10 mouse cellular contexts compared by ENCODE assay signal in genomic region chr2:165654696-165655491, GRCm38 (mm10).
DNase-seq lines count a peak whose midpoint lies in the region; ATAC-seq and TF ChIP-seq lines count a peak whose summit lies in the region.
"Had no signal": no experiment of that assay in that cellular context is flagged by ENCODE, and none has a peak within 500 bp of the region (broad histone marks: within the 10 kb centered on the region; RNA-seq: fewer than 3 reads in every experiment).

No protein-coding gene starts in this region.

- no peaks in the 10 kb centered on the region for H3K36me3 ChIP-seq in lung, postnatal 0 days (ENCODE audit: insufficient read depth, low read length)
- H3K36me3 ChIP-seq in limb, embryonic 10.5 days, result no peaks in the 10 kb centered on the region
- H3K36me3 ChIP-seq in forebrain, embryonic 10.5 days (replicated peaks), result no peaks in the 10 kb centered on the region
- H3K36me3 ChIP-seq: hindbrain, embryonic 15.5 days had no signal

- H3K4me2 ChIP-seq in lung, postnatal 0 days (replicated peaks; ENCODE audit: low read depth, low read length), result no peak overlapping the region
- H3K4me2 ChIP-seq: forebrain, embryonic 13.5 days; hindbrain, embryonic 15.5 days had no signal

- no peak for TF ChIP-seq CTCF in lung, postnatal 0 days (IDR thresholded peaks at IDR 0.05)

- DNase-seq in adrenal gland, adult (ENCODE audit: inconsistent age in 2 of 2, low spot score in 1 of 2), result peak; percentile 18 to 82
- no peak for DNase-seq in adrenal gland, postnatal 25 days
- peak; percentile 36 for DNase-seq in lung, postnatal 0 days (ENCODE audit: low spot score)
- no peak for DNase-seq in lung, postnatal 4 days
- DNase-seq in limb, embryonic 10.5 days (ENCODE audit: low spot score), result no peak
- DNase-seq in thymus, postnatal 14 days, result peak; percentile 79
- DNase-seq in forebrain, embryonic 10.5 days (ENCODE audit: extremely low spot score, low spot score), result no peak
- no peak for DNase-seq in layer of hippocampus, adult 9-11 months

- no peaks in the 10 kb centered on the region for H3K9me3 ChIP-seq in lung, postnatal 0 days (ENCODE audit: low read length)
- H3K9me3 ChIP-seq in limb, embryonic 10.5 days (replicated peaks), result no peaks in the 10 kb centered on the region
- H3K9me3 ChIP-seq in forebrain, embryonic 10.5 days, result no peaks in the 10 kb centered on the region
- H3K9me3 ChIP-seq: forebrain, embryonic 13.5 days; hindbrain, embryonic 15.5 days had no signal

- no peak for TF ChIP-seq EP300 in lung, postnatal 0 days (IDR thresholded peaks at IDR 0.05)

- no peaks in the 10 kb centered on the region for H3K27me3 ChIP-seq in lung, postnatal 0 days (replicated peaks; ENCODE audit: insufficient read depth, low read length)
- H3K27me3 ChIP-seq in limb, embryonic 10.5 days (ENCODE audit: low read depth, poor library complexity, severe bottlenecking), result peaks cover 32% of the 10 kb centered on the region
- H3K27me3 ChIP-seq in forebrain, embryonic 10.5 days (ENCODE audit: poor library complexity, severe bottlenecking), result no peaks in the 10 kb centered on the region
- H3K27me3 ChIP-seq: forebrain, embryonic 13.5 days; hindbrain, embryonic 15.5 days had no signal

- WGBS in lung, postnatal 0 days, result 68% methylated on average over 10 of the region's 10 CpGs
- WGBS in limb, embryonic 10.5 days, result 82% methylated on average over 10 of the region's 10 CpGs
- WGBS in forebrain, embryonic 10.5 days, result 88% methylated on average over 10 of the region's 10 CpGs

- no peak overlapping the region for H3K9ac ChIP-seq in lung, postnatal 0 days (replicated peaks; ENCODE audit: low read depth)
- H3K9ac ChIP-seq: forebrain, embryonic 13.5 days; hindbrain, embryonic 15.5 days had no signal

- H3K4me1 ChIP-seq in lung, postnatal 0 days (ENCODE audit: insufficient read depth, low read depth, low read length), result peaks cover 11% of the 10 kb centered on the region; the same call in 1 of the 2 replicates
- H3K4me1 ChIP-seq in limb, embryonic 10.5 days, result peaks cover 82% of the 10 kb centered on the region
- peaks cover 65% of the 10 kb centered on the region for H3K4me1 ChIP-seq in forebrain, embryonic 10.5 days

- no peak overlapping the region for H3K27ac ChIP-seq in lung, postnatal 0 days (ENCODE audit: low read length)
- peak overlapping the region; percentile 30; the same call in 1 of the 2 replicates for H3K27ac ChIP-seq in limb, embryonic 10.5 days
- no peak overlapping the region for H3K27ac ChIP-seq in forebrain, embryonic 10.5 days
- H3K27ac ChIP-seq: forebrain, embryonic 13.5 days; hindbrain, embryonic 15.5 days had no signal

- H3K4me3 ChIP-seq in lung, postnatal 0 days (ENCODE audit: low read depth, low read length), result no peak overlapping the region
- H3K4me3 ChIP-seq in limb, embryonic 10.5 days, result no peak overlapping the region
- no peak overlapping the region for H3K4me3 ChIP-seq in forebrain, embryonic 10.5 days
- H3K4me3 ChIP-seq: forebrain, embryonic 13.5 days; hindbrain, embryonic 15.5 days had no signal

- ATAC-seq in lung, postnatal 0 days, result no peak
- ATAC-seq: forebrain, embryonic 13.5 days had no signal

Comparison
In these comparisons a context has a peak if more than half of its experiments do, and no peak if none do; other contexts are left out.
1. DNase-seq: peak in adrenal gland, adult (2 of 2), lung, postnatal 0 days (single experiment) and thymus, postnatal 14 days (single experiment); none in adrenal gland, postnatal 25 days (single experiment), lung, postnatal 4 days (0 of 2), limb, embryonic 10.5 days (single experiment), forebrain, embryonic 10.5 days (single experiment) and layer of hippocampus, adult 9-11 months (single experiment).